Mouse (Mus musculus) limb, embryonic 15.5 days (tissue): ENCODE measurements around the gene Tnfaip1. TPM values are rescaled to one million over a fixed set of nuclear protein-coding genes. Genes with fewer than 3 reads are reported as not detected.
A peak's percentile ranks its signal among the peaks of the same experiment; 100 is the strongest.
"Not testable (repeated sequence)": the region's sequence is repeated elsewhere in the genome, so short reads cannot be mapped to it uniquely, and the experiment has no call there.

Experiments used
- ATAC-seq: fragments of 200-750 bp; cut with Nextera tagmentation; 2 replicates; pipeline ENCODE4 v1.8.0; 2017; ENCODE audit warnings: low read depth, moderate TSS enrichment; ENCODE audit not compliant: insufficient number of reproducible peaks, low FRiP score, low TSS enrichment
- H3K27ac ChIP-seq: fragments of 300-500 bp; sonication (generic); 2 replicates; pipeline ENCODE4 v1.5.1; 2015; ENCODE audit warnings: moderate library complexity, mild to moderate bottlenecking, inconsistent platforms
- H3K27me3 ChIP-seq: fragments of 300-500 bp; sonication (generic); 2 replicates; pipeline ENCODE4 v1.6.1; 2015; ENCODE audit warnings: inconsistent platforms
- H3K36me3 ChIP-seq: fragments of 300-500 bp; sonication (generic); 2 replicates; pipeline ENCODE4 v1.6.1; 2015; ENCODE audit warnings: inconsistent platforms
- H3K4me1 ChIP-seq: fragments of 300-500 bp; sonication (generic); 2 replicates; pipeline ENCODE4 v1.6.1; 2015; ENCODE audit warnings: inconsistent platforms
- H3K4me2 ChIP-seq: fragments of 300-500 bp; sonication (generic); 2 replicates; pipeline ENCODE4 v1.6.1; 2015; ENCODE audit warnings: mild to moderate bottlenecking, inconsistent platforms
- H3K4me3 ChIP-seq: fragments of 300-500 bp; sonication (generic); 2 replicates; pipeline ENCODE4 v1.5.1; 2015; ENCODE audit warnings: mild to moderate bottlenecking, inconsistent platforms
- H3K9ac ChIP-seq: fragments of 300-500 bp; sonication (generic); 2 replicates; pipeline ENCODE4 v1.6.1; 2015; ENCODE audit warnings: inconsistent platforms
- H3K9me3 ChIP-seq: fragments of 300-500 bp; sonication (generic); 2 replicates; pipeline ENCODE4 v1.6.1; 2016; ENCODE audit warnings: inconsistent platforms
- WGBS: fragments of 180-500 bp; shearing (Covaris S2); methylation state at CpG from one replicate; pipeline ENCODE4 v1.1.7; 2015; 5-methylcytosine and 5-hydroxymethylcytosine counted together
- polyA plus RNA-seq: library from polyadenylated mRNA; unstranded; fragments of >200 nt; fragmentation: Nextera tagmentation; extraction: Ambion mirVana; gene quantifications from 2 replicates; pipeline ENCODE4 v1.2.1, GENCODE M21; 2015

Tnfaip1 gene
- polyA plus RNA-seq, 1 experiment from 2014 or later = 95.1 TPM

GRCm38 (mm10) chr11:78534516-78534915 is 1.6 kb downstream of the Tnfaip1 start:
- Histone ChIP-seq H3K36me3 (peaks cover 42% of the 10 kb centered on the region), H3K9ac (no peak overlapping the region), H3K4me1 (peaks cover 25% of the 10 kb centered on the region), H3K4me2 (peak overlapping the region; percentile 74), H3K27me3 (no peaks in the 10 kb centered on the region), H3K27ac (no peak overlapping the region), H3K9me3 (no peaks in the 10 kb centered on the region), H3K4me3 (peak overlapping the region; percentile 85; the same call in 1 of the 2 replicates)
- WGBS = 77% methylated on average over 4 of the region's 4 CpGs
- ATAC-seq = no peak

- not testable (repeated sequence) for H3K4me3 ChIP-seq, H3K4me2 ChIP-seq, H3K9me3 ChIP-seq, H3K27me3 ChIP-seq, ATAC-seq, H3K9ac ChIP-seq
- 89% methylated on average over 10 of the region's 10 CpGs for WGBS
- Histone ChIP-seq H3K4me1 (peaks cover 14% of the 10 kb centered on the region; the same call in 1 of the 2 replicates), H3K27ac (0 out of 2 replicates have a peak overlapping the region, but pooled peaks have one; percentile 39), H3K36me3 (peaks cover 55% of the 10 kb centered on the region)
Measured at GRCm38 (mm10) chr11:78531515-78531914, 4.6 kb downstream of the Tnfaip1 start.

DNA sequence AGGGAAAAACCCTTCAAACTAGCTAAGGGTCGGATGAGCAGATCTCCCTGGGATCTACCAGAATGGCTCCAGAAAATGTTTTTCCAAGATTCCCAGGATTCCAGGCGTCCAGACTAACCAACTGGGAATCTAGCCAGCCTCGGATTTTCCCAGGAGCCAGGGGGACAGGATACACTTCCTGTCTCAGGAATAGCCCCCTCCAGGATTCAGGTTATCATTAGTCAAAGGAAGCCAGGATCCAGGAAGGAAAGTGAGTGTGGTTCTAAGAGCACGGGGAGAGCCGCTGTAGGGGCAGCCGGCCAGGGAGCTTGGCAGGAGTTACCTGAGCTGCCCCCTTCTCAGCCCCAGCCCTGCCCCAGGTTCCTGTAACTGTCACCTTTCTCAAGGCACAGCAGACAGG is 5.1 kb downstream of the Tnfaip1 start:
- no peaks in the 10 kb centered on the region for H3K27me3 ChIP-seq
- H3K4me3 ChIP-seq = no peak overlapping the region
- 70% methylated on average over 6 of the region's 6 CpGs for WGBS
- no peak for ATAC-seq
- no peak overlapping the region for H3K4me2 ChIP-seq
- peak overlapping the region; percentile 39 for H3K27ac ChIP-seq
- H3K36me3 ChIP-seq = peaks cover 60% of the 10 kb centered on the region
- H3K4me1 ChIP-seq = peaks cover 14% of the 10 kb centered on the region; the same call in 1 of the 2 replicates
- H3K9ac ChIP-seq = no peak overlapping the region
- H3K9me3 ChIP-seq = no peaks in the 10 kb centered on the region

- Histone ChIP-seq H3K4me3 (no peak overlapping the region), H3K27me3 (no peaks in the 10 kb centered on the region), H3K4me2 (no peak overlapping the region), H3K9me3 (no peaks in the 10 kb centered on the region), H3K4me1 (peaks cover 11% of the 10 kb centered on the region; the same call in 1 of the 2 replicates), H3K27ac (no peak overlapping the region), H3K9ac (no peak overlapping the region), H3K36me3 (peaks cover 70% of the 10 kb centered on the region)
- ATAC-seq = no peak
- WGBS = 86% methylated on average over 12 of the region's 12 CpGs
Measured at GRCm38 (mm10) chr11:78530001-78530400, 6.1 kb downstream of the Tnfaip1 start.

DNA sequence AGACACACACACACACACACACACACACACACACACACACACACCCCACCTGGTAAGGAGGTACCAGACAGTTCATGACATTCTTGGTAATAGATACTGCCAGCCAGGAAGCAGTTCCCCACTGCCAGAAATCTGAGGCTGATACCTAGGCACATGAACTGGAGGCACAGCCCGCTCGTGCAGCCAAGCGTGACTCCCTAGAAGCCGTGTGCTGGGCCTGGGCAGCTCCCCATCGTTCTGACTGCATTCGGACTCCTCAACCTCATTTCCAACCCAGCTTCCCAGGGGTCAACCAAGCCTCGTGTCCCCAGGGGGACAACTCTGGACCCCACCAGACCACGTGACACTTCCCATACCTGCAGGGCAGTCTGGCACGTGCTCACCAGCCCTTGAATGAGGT is 7.4 kb downstream of the Tnfaip1 start:
- 83% methylated on average over 9 of the region's 9 CpGs for WGBS
- Histone ChIP-seq H3K4me2 (no peak overlapping the region), H3K9ac (no peak overlapping the region), H3K9me3 (no peaks in the 10 kb centered on the region), H3K27me3 (no peaks in the 10 kb centered on the region), H3K36me3 (peaks cover 83% of the 10 kb centered on the region), H3K4me1 (0 out of 2 replicates have a peak, but pooled peaks cover 7% of the 10 kb centered on the region), H3K4me3 (no peak overlapping the region), H3K27ac (no peak overlapping the region)
- ATAC-seq = no peak

- Histone ChIP-seq H3K27me3 (no peaks in the 10 kb centered on the region), H3K9me3 (no peaks in the 10 kb centered on the region), H3K36me3 (peaks cover 98% of the 10 kb centered on the region), H3K4me2 (no peak overlapping the region), H3K4me1 (0 out of 2 replicates have a peak, but pooled peaks cover 4% of the 10 kb centered on the region), H3K9ac (no peak overlapping the region), H3K27ac (no peak overlapping the region), H3K4me3 (no peak overlapping the region)
- no peak for ATAC-seq
- WGBS = 76% methylated on average over 2 of the region's 2 CpGs
Measured at GRCm38 (mm10) chr11:78524838-78525237, 11.3 kb downstream of the Tnfaip1 start.

DNA sequence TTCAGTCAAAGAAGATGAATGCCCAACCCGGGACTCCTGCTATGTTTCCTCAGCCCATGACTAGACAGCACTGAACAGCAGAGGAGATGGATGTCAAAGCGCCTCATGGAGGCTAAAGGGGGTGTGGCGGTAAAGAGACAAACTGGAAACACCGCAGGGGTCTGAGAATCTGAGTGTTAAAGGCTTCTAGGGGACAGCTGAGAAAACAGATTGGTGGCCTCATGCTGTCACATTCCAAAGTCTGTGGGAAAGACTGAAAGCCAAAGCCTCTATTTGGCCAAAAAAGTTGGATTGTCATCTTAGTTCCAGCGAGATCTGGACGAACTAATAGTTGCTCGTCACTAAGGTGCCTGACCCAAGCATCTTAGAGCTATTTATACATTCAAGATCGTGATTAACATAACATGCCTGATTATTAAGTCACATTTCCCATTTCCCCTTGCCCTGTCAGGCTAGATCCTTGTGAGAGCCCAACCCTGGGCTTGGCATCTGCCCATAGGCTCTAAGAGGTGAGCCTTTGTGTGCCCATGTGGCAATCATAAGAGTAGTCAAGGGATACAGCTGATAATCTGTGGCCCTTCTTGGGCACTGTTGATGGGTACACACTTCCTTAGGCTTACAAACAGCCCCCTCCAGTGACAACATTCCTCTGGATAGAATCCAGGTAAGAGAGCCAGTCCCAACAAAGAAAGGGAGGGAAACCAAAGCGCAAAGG is 12.7 kb downstream of the Tnfaip1 start:
- WGBS = 86% methylated on average over 9 of the region's 9 CpGs
- Histone ChIP-seq H3K4me2 (no peak overlapping the region), H3K4me3 (no peak overlapping the region), H3K9me3 (no peaks in the 10 kb centered on the region), H3K36me3 (peaks cover 100% of the 10 kb centered on the region), H3K27ac (no peak overlapping the region), H3K4me1 (0 out of 2 replicates have a peak, but pooled peaks cover 4% of the 10 kb centered on the region), H3K9ac (no peak overlapping the region), H3K27me3 (no peaks in the 10 kb centered on the region)
- ATAC-seq = no peak

DNA sequence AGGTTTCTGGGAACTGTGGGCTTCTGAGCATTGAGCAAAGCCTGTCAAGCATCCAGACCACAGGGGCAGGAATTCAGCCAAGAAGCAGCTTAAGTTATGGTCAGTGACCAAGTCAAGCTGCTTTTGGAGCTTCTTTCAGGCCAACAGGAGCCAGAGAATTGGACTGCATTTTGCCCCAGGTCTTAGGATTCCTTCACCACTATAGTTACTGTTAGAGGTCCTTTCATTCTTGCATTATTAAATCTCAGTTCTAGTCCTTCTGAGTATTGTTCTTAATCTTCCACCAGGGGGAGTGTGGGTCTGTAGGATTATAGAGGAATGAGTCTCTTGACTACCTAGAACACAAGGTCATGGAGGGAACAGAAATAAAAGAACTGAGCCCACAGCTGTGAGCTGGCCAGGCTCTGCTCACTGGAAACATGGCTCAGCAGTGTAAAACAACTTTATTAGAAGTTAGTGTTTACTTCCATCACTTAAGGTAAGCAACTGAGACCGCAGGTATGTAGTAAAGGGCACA is 13.6 kb downstream of the Tnfaip1 start:
- WGBS = 96% methylated on average over 1 of the region's 1 CpGs

DNA sequence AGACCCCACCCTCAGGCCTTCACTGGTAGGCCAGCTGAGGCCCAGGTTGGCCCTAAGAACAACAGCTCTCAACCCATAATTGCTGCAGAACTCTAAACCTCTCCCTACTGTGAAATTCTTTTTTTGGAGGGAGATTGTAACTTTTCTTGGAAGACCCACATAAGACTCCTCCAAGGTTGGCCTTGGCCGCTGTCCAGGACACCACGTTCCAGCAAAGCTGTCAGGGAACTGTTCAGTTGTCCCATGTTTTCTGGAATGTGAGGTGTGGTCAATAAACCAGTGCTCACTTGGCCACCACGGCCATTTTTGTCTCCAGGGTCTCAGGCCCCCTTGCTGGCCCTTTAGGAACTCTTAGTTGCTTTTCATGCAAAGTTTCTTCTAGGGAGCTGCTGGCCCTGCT is 14.3 kb downstream of the Tnfaip1 start:
- no peaks in the 10 kb centered on the region for H3K27me3 ChIP-seq
- H3K9me3 ChIP-seq = no peaks in the 10 kb centered on the region
- ATAC-seq = 0 out of 2 replicates have a peak, but pooled peaks have one; percentile 1
- H3K36me3 ChIP-seq = peaks cover 96% of the 10 kb centered on the region
- H3K4me3 ChIP-seq = no peak overlapping the region
- no peak overlapping the region for H3K9ac ChIP-seq
- WGBS = 88% methylated on average over 3 of the region's 3 CpGs
- H3K4me2 ChIP-seq = no peak overlapping the region
- 0 out of 2 replicates have a peak, but pooled peaks cover 4% of the 10 kb centered on the region for H3K4me1 ChIP-seq
- H3K27ac ChIP-seq = no peak overlapping the region

More for the DNA sequence above, 13.6 kb downstream of the Tnfaip1 start:
- Histone ChIP-seq H3K4me2 (no peak overlapping the region), H3K27ac (no peak overlapping the region), H3K4me3 (no peak overlapping the region), H3K9me3 (no peaks in the 10 kb centered on the region), H3K36me3 (peaks cover 100% of the 10 kb centered on the region), H3K27me3 (no peaks in the 10 kb centered on the region), H3K4me1 (0 out of 2 replicates have a peak, but pooled peaks cover 4% of the 10 kb centered on the region), H3K9ac (no peak overlapping the region)
- no peak for ATAC-seq

DNA sequence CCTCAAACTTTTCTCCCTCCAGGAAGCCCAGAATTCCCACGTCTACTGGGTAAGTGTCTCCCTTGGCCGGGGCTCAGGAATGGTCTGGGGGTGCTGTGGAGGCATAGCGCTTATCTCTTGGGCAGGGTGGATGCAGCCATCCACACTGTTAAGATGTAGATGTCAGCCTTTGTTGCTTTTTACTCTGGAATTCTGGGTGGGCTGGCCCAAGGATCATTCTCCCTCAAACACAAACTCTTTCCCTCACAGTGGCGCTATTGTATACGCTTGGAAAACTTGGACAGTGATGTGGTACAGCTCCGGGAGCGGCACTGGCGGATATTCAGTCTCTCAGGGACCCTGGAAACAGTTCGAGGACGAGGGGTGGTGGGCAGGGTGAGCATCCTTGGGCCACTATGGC is 17.2 kb downstream of the Tnfaip1 start:
- no peaks in the 10 kb centered on the region for H3K9me3 ChIP-seq
- H3K4me1 ChIP-seq = no peaks in the 10 kb centered on the region
- H3K27ac ChIP-seq = no peak overlapping the region
- 94% methylated on average over 10 of the region's 10 CpGs for WGBS
- no peak for ATAC-seq
- H3K27me3 ChIP-seq = no peaks in the 10 kb centered on the region
- H3K36me3 ChIP-seq = peaks cover 95% of the 10 kb centered on the region
- no peak overlapping the region for H3K4me2 ChIP-seq
- no peak overlapping the region for H3K4me3 ChIP-seq
- H3K9ac ChIP-seq = no peak overlapping the region

- H3K36me3 ChIP-seq = peaks cover 65% of the 10 kb centered on the region
- no peaks in the 10 kb centered on the region for H3K9me3 ChIP-seq
- no peak overlapping the region for H3K27ac ChIP-seq
- no peaks in the 10 kb centered on the region for H3K27me3 ChIP-seq
- no peak overlapping the region for H3K4me2 ChIP-seq
- H3K4me3 ChIP-seq = no peak overlapping the region
- 74% methylated on average over 2 of the region's 2 CpGs for WGBS
- ATAC-seq = no peak
- H3K9ac ChIP-seq = no peak overlapping the region
- H3K4me1 ChIP-seq = peaks cover 18% of the 10 kb centered on the region
Measured at GRCm38 (mm10) chr11:78515549-78516325, 20.4 kb downstream of the Tnfaip1 start.
